Mouse (Mus musculus) heart, embryonic 11.5 days (tissue): ENCODE data around the gene Fes. TPM values are rescaled to one million over a fixed set of nuclear protein-coding genes. Genes with fewer than 3 reads are reported as not detected.

Source experiments
- ATAC-seq: fragments of 200-750 bp; cut with Nextera tagmentation; replicated peaks from 2 replicates; pipeline ENCODE4 v1.8.0; 2017; ENCODE audit warnings: moderate library complexity; ENCODE audit not compliant: insufficient number of reproducible peaks, low FRiP score, low TSS enrichment
- H3K27ac ChIP-seq: fragments of 300-500 bp; sonication (generic); 2 replicates; pipeline ENCODE4 v1.5.1; 2014; ENCODE audit warnings: mild to moderate bottlenecking, low read depth, low read length
- H3K27me3 ChIP-seq: fragments of 300-500 bp; sonication (generic); 2 replicates; pipeline ENCODE4 v1.6.1; 2014; ENCODE audit warnings: mild to moderate bottlenecking, low read length, mixed read lengths; ENCODE audit not compliant: control insufficient read depth, insufficient read depth
- H3K36me3 ChIP-seq: fragments of 300-500 bp; sonication (generic); 2 replicates; pipeline ENCODE4 v1.6.1; 2014; ENCODE audit warnings: mild to moderate bottlenecking, low read length, moderate library complexity, mixed read lengths; ENCODE audit not compliant: control insufficient read depth, insufficient read depth
- H3K4me1 ChIP-seq: fragments of 300-500 bp; sonication (generic); 2 replicates; pipeline ENCODE4 v1.6.1; 2014; ENCODE audit warnings: low read length; ENCODE audit not compliant: control insufficient read depth, insufficient read depth
- H3K4me2 ChIP-seq: fragments of 300-500 bp; sonication (generic); 2 replicates; pipeline ENCODE4 v1.6.1; 2014; ENCODE audit warnings: mild to moderate bottlenecking, moderate library complexity
- H3K4me3 ChIP-seq: fragments of 300-500 bp; sonication (generic); 2 replicates; pipeline ENCODE4 v1.5.1; 2014; ENCODE audit warnings: low read depth, low read length
- H3K9ac ChIP-seq: fragments of 300-500 bp; sonication (generic); 2 replicates; pipeline ENCODE4 v1.6.1; 2014; ENCODE audit warnings: mild to moderate bottlenecking, low read depth, low read length, moderate library complexity
- H3K9me3 ChIP-seq: fragments of 300-500 bp; sonication (generic); replicated peaks from 2 replicates; pipeline ENCODE4 v1.6.1; 2016; ENCODE audit warnings: low read length; ENCODE audit not compliant: control insufficient read depth
- WGBS: fragments of 180-500 bp; shearing (Covaris S2); extraction: QIAGEN DNeasy Blood & Tissue Kit; methylation state at CpG from one replicate; pipeline ENCODE4 v1.1.7; 2014; ENCODE audit not compliant: insufficient replicate concordance; 5-methylcytosine and 5-hydroxymethylcytosine counted together
- polyA plus RNA-seq: library from polyadenylated mRNA; unstranded; fragments of >200 nt; fragmentation: Nextera tagmentation; extraction: Ambion mirVana; gene quantifications from 2 replicates; pipeline ENCODE4 v1.2.1, GENCODE M21; 2014

Gene Fes
- polyA plus RNA-seq, 1 experiment from 2014 or later, result 7.1 TPM

- H3K27ac ChIP-seq, result peak within 1 kb of the TSS; percentile 54
- no peaks in the 10 kb centered on the region for H3K9me3 ChIP-seq
- peak within 1 kb of the TSS; percentile 88 for H3K9ac ChIP-seq
- no peaks in the 10 kb centered on the region for H3K36me3 ChIP-seq
- peaks cover 25% of the 10 kb centered on the region for H3K4me1 ChIP-seq
- H3K27me3 ChIP-seq, result no peaks in the 10 kb centered on the region
- peak within 1 kb of the TSS; percentile 91 for H3K4me2 ChIP-seq
- ATAC-seq, result no peak
- WGBS, result 1% methylated on average over 25 of the region's 25 CpGs
- H3K4me3 ChIP-seq, result peak within 1 kb of the TSS; percentile 59
Observed at GRCm38 (mm10) chr7:80342858-80343257, 44.9 kb downstream of the Fes start, which contains the start of gene Hddc3. Hddc3 (plus strand) TSS chr7:80343104.

DNA sequence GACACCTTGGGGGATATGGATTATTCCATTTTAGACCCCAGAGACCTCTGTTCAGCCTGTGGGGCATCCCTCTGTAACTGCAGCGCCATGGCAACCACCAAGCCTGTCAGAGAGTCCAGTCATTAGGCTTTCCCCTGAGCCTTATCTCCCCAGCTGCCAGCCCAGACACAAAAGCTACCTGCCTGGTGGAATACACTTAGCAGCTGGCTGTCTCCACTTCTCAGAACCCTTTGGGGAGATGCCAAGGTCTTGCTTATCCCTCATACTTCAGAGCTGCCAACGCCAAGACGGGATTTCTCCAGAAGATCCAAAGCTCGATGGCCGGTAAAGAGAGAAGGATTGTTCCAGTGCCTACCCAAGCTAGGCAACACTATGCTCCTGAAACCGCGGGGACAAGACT lies 46.0 kb downstream of the Fes start:
- H3K4me1 ChIP-seq, result peaks cover 23% of the 10 kb centered on the region
- no peak for ATAC-seq
- H3K9ac ChIP-seq, result no peak overlapping the region
- H3K4me2 ChIP-seq, result no peak overlapping the region
- no peaks in the 10 kb centered on the region for H3K9me3 ChIP-seq
- no peaks in the 10 kb centered on the region for H3K27me3 ChIP-seq
- H3K4me3 ChIP-seq, result no peak overlapping the region
- H3K36me3 ChIP-seq, result no peaks in the 10 kb centered on the region
- H3K27ac ChIP-seq, result no peak overlapping the region
- 61% methylated on average over 7 of the region's 7 CpGs for WGBS

DNA sequence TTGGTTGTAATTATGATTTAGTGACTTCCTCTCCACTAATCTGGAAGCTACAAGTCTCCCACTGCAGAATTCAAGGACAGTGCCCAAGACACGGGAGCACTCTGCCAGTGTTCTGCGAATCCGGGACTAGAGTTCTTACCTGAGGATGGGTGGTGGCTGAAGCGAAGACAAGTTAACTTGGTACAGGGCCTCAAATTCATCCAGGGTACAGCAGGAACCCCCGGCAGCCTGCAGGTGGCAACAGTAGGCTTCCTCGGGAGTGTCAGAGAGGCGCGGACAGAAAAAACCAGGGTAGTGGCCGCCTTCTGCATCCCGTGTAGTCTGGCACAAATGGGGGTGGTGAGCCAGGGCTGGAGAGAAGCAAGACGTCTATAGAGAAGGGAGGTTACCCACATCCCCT lies 47.0 kb downstream of the Fes start, which contains the start of gene Unc45a:
TSS of gene Unc45a (minus strand) at position 213 of the 400 bp plus-strand sequence.
- under 1% methylated on average over 11 of the region's 11 CpGs for WGBS
- peak within 1 kb of the TSS; percentile 64 for H3K4me3 ChIP-seq
- H3K27me3 ChIP-seq, result no peaks in the 10 kb centered on the region
- H3K27ac ChIP-seq, result peak within 1 kb of the TSS; percentile 70
- peak within 1 kb of the TSS; percentile 95 for H3K4me2 ChIP-seq
- H3K4me1 ChIP-seq, result peaks cover 22% of the 10 kb centered on the region
- ATAC-seq, result peak; percentile 61; the same call in 1 of the 2 replicates
- H3K9me3 ChIP-seq, result no peaks in the 10 kb centered on the region
- H3K36me3 ChIP-seq, result peaks cover 4% of the 10 kb centered on the region
- peak within 1 kb of the TSS; percentile 61 for H3K9ac ChIP-seq

DNA sequence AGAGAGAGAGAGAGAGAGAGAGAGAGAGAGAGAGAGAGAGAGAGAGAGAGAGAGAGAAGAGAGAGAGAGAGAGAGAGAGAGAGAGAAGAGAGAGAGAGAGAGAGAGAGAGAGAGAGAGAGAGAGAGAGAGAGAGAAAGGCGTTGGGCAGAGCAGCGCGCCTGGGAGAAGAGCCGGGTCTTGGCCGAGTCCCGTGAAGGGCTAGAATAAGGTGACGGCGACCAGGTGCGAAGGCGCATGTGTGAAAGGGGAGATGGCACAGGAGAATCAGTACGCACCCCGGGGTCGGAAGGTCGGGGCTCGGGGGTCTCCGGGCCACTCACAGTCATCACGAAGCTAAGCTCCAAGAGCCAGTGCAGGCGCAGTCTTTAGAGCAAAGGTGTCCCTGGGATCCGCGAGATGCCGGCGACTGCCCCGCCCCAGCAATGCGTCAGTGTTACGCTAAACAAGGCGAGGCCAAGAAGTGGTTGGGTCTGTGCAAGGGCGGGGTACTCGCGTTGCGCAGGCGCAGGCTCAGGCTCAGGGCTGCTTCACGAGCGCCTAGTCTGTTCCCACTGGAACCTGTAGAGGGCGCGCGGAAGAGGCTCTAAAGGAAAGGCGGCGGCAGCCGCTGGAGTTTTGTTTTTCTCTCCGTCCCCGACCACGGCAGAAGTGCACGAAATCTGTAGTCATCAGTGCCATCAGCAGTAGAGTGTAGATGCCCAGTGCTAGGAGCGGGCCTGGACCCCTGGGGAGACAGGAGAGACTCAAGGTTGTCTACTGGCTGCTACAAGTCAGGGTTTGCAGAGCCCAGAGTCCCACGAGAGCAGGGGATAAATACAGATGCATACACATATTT lies 47.7 kb downstream of the Fes start:
- Histone ChIP-seq H3K9me3 (no peaks in the 10 kb centered on the region), H3K27me3 (no peaks in the 10 kb centered on the region), H3K4me1 (peaks cover 22% of the 10 kb centered on the region), H3K4me3 (peak overlapping the region; percentile 64), H3K27ac (peak overlapping the region; percentile 70), H3K9ac (peak overlapping the region; percentile 73), H3K4me2 (peak overlapping the region; percentile 95), H3K36me3 (peaks cover 9% of the 10 kb centered on the region)
- under 1% methylated on average over 44 of the region's 45 CpGs for WGBS
- ATAC-seq, result peak; percentile 96

DNA sequence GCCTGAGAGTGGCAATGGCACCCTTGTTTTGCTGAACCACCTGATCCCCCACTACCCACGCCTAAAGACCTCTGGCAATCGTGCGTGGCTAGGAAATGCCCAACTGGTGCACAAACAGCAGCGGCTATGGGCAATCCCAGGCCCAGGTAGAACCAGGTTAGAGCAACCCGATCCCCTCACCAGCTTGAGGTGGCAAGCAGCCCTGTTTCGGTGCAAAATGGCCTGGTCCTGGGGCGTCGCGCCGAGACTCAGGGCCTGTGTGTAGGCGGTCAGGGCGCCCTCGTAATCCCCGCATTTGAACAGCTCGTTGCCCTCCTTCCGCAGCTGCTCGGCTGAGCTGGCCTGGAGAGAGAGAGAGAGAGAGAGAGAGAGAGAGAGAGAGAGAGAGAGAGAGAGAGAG lies 48.4 kb downstream of the Fes start:
- ATAC-seq, result no peak
- Histone ChIP-seq H3K27ac (peak overlapping the region; percentile 41; the same call in 1 of the 2 replicates), H3K4me3 (peak overlapping the region; percentile 64), H3K4me2 (peak overlapping the region; percentile 95), H3K9ac (peak overlapping the region; percentile 73), H3K27me3 (no peaks in the 10 kb centered on the region), H3K4me1 (peaks cover 22% of the 10 kb centered on the region), H3K9me3 (no peaks in the 10 kb centered on the region), H3K36me3 (peaks cover 9% of the 10 kb centered on the region)
- 10% methylated on average over 17 of the region's 17 CpGs for WGBS

- peaks cover 17% of the 10 kb centered on the region for H3K4me1 ChIP-seq
- no peak overlapping the region for H3K27ac ChIP-seq
- no peak overlapping the region for H3K4me3 ChIP-seq
- no peak overlapping the region for H3K9ac ChIP-seq
- no peak for ATAC-seq
- no peaks in the 10 kb centered on the region for H3K27me3 ChIP-seq
- 91% methylated on average over 3 of the region's 3 CpGs for WGBS
- peaks cover 29% of the 10 kb centered on the region for H3K36me3 ChIP-seq
- H3K4me2 ChIP-seq, result no peak overlapping the region
- no peaks in the 10 kb centered on the region for H3K9me3 ChIP-seq
Observed at GRCm38 (mm10) chr7:80336932-80337331, 50.8 kb downstream of the Fes start.

DNA sequence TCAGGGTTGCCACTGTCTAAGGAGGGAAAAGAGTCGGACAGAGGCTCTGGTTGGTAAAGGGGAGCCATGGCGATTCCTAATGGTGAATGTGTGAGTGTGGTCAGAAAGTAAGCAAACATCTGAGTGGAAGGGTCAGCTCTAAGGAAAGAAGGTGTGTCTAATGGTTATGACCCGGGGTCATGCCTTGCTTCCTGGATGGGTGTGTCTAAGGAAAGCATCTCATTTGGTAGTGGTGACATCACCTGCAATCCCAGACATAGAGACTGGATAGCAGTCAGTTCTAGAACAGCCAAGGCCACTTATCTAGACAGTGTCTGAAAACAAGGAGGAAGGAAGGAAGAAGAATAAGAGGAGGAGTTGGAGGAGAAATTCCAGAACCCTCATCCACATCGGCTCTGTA lies 52.9 kb downstream of the Fes start:
- Histone ChIP-seq H3K4me3 (no peak overlapping the region), H3K27me3 (no peaks in the 10 kb centered on the region), H3K4me1 (peaks cover 10% of the 10 kb centered on the region), H3K9me3 (no peaks in the 10 kb centered on the region), H3K36me3 (peaks cover 42% of the 10 kb centered on the region), H3K4me2 (no peak overlapping the region), H3K27ac (no peak overlapping the region), H3K9ac (no peak overlapping the region)
- no peak for ATAC-seq
- WGBS, result 85% methylated on average over 4 of the region's 4 CpGs

GRCm38 (mm10) chr7:80331433-80331832 lies 56.3 kb downstream of the Fes start:
- no peak overlapping the region for H3K27ac ChIP-seq
- ATAC-seq, result no peak
- no peaks in the 10 kb centered on the region for H3K9me3 ChIP-seq
- H3K27me3 ChIP-seq, result no peaks in the 10 kb centered on the region
- H3K36me3 ChIP-seq, result peaks cover 62% of the 10 kb centered on the region
- H3K4me2 ChIP-seq, result no peak overlapping the region
- 92% methylated on average over 19 of the region's 19 CpGs for WGBS
- H3K4me3 ChIP-seq, result no peak overlapping the region
- no peak overlapping the region for H3K9ac ChIP-seq
- H3K4me1 ChIP-seq, result no peaks in the 10 kb centered on the region
